Mouse (Mus musculus): Measurements from ENCODE around the gene Dirc2.

Gene Dirc2

GRCm38 (mm10) chr16:35772598-35772997 is 3.4 kb upstream of the Dirc2 start:
- CTCF ChIA-PET: no interaction called here

- CTCF ChIA-PET: interaction anchor here (0.6 kb wide), 1 partner anchor 316 kb away, joined by 3 read pairs; no protein-coding TSS in a partner anchor
Observed at GRCm38 (mm10) chr16:35771606-35772005, 2.5 kb upstream of the Dirc2 start.

- CTCF ChIA-PET: interaction anchor here (0.6 kb wide), 1 partner anchor 316 kb away, joined by 3 read pairs; no protein-coding TSS in a partner anchor
Observed at GRCm38 (mm10) chr16:35771141-35771540, 2.0 kb upstream of the Dirc2 start.

DNA sequence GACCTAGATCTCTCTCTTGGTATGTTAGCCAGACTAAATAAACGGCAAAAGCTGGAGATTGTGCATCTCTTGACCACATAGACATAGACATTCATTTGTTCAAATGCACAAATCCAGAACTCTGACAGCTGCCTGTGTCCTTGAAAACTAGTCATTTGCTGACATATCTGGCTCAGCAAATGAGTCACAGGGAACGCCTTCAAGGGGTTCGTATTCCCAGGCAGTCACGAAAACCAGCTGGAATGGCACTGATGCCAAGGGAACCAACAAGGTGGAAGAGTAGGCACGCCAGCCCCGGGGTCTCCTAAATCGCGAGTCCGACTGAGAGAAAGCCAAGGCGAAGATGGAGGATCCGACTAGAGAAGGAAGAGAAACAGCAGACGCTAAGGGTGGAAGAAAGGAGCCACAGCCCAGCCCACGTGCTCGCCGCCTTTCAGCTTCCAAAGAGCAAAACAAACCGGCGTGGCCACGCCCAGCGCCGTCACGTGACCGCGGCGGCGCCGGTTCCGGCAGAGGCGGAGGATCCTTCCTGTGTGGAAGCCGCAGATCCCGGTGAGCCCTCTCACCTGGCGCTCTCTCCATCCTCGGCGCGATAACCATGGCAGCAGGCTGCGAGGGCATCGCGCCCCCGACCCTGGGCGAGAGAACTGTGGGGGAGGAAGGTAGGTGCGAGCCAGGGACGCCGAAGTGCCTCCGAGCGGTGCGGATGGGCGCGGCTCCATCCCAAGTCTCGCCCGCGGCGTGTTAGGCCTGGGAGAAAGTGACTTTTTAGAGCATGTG is 912 bp upstream of the Dirc2 start, which contains the start of gene Hspbap1:
TSS of gene Hspbap1 (plus strand) at position 498 of the 780 bp plus-strand sequence.
- CTCF ChIA-PET: no interaction called here

DNA sequence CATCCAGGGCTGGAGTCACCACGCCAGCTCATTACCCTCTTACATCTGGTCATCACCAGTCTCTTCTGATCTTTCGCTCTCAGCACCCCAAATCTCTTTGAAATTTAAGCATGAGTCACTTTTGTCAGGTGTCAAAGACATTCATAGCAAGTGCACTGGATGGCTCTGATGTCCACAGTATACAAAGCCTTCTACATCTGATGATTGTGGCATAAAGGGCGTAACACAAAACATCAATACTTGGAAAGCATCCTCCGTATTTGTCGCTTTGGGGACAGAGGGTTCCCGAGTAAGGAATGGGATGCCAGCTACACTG is 729 bp downstream of the Dirc2 start:
- CTCF ChIA-PET: no interaction called here

DNA sequence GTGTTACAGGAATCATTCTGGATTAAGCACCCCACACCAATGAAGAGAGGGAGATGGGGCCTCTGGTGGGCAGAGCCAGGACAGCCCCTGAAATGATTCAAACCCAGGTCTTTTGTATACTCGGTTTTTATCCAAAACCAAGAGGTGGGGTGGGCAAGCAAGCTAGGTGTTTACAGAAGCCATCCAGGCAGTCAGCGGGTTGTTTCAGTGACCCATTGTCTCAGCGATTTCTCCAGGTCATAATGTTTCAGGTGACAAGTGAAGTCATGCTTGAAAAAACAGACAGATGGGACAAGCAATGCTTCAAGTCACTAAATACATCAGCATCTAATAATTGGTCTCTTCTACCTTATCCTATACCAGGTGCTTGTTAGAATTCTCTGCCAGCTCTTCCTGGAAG is 2.8 kb downstream of the Dirc2 start:
- CTCF ChIA-PET: no interaction called here

DNA sequence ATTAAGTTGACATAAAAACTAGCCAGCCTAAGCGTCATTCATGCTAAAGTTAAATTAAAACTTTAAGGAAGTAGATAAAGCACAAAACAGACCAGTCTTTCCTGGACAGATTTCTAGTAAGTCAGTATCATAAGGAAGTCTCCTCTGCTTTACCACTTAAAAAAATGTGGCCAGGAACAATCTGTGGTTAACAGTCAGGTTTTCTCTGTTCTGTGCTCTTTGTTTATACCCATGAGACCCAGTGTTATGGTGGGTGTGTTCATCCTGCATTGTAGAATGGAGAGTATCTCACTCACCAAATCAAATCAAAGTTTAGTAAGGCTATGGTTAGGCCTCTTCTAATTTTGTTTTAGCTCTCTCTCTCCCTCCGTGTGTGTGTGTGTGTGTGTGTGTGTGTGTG is 3.7 kb downstream of the Dirc2 start:
- CTCF ChIA-PET: interaction anchor here (0.7 kb wide), 1 partner anchor 1074 kb away, joined by 4 read pairs; no protein-coding TSS in a partner anchor

DNA sequence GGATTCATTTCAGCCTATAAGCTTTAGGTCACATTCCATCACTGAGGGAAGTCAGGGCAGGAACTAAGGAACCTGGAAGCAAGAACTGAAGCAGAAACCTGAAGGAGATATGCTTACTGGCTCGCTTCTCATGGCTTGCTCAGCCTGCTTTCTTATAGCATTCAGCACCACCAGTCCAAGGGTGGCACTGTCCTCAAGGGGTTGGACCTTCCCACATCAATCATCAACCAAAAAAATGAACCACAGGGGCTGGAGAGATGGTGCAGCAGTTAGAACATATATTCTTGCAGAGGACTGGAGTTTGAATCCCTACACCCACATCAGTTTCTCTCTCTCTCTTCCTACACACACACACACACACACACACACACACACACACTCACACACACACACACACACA is 4.2 kb downstream of the Dirc2 start:
- CTCF ChIA-PET: interaction anchor here (0.7 kb wide), 1 partner anchor 1073 kb away, joined by 4 read pairs; no protein-coding TSS in a partner anchor

DNA sequence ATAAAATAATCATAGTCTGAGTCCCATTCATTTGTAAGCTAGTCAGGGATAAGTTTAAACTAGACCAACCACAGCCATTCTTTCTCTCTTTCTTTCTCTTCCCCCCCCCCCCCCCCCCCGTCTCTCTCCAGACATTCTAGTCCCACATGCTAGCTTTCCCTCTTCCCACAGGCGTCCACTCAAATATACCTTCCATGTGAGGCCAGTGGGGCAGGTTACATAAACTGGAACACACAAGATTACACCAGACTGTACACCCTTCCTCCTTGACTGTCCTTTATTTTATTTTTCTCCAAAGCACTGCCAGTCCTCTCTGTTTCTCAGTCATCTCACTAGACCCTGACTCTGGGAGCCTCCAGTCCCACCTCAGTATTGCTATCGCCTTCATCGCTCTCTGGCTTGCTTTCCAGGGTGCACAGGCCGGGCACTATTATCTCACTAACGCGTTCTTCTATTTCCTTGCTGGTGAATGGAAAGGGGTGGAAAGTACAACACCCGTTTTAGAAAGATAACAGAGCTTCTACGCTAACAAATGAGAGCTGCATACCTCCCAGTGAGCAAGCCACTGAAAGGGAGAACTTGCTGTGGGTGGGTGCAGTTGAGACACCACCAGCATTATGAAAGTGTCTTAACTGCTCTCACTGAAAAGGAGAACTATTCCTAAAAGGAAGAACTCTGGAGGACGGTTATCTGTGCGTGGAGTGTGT is 5.4 kb downstream of the Dirc2 start:
- CTCF ChIA-PET: no interaction called here

DNA sequence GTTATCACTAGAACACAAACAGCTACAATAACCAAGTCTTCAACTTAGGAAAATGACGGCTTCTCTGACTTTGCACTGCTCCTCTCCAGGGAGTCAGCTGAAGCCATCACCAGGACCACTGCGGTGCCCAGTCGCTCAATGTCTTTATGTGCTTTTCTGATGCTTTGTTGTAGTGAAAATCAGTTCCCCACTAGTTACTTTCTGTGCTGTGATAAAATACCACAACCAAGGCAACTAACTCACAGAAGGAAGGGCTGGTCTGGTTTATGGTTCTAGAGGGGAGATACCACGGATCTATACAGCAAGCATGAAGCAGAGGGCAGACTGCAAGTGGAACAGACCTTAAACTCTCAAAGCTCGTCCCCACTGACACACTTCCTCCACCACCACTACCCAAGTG is 9.8 kb downstream of the Dirc2 start:
- CTCF ChIA-PET: interaction anchor here (0.6 kb wide), 1 partner anchor 61 kb away, joined by 3 read pairs; no protein-coding TSS in a partner anchor

GRCm38 (mm10) chr16:35756697-35757096 is 12.5 kb downstream of the Dirc2 start:
- CTCF ChIA-PET: no interaction called here

- CTCF ChIA-PET: interaction anchor here (0.6 kb wide), 1 partner anchor 141 kb away, joined by 3 read pairs; no protein-coding TSS in a partner anchor
Observed at GRCm38 (mm10) chr16:35755502-35756334, 13.4 kb downstream of the Dirc2 start.

DNA sequence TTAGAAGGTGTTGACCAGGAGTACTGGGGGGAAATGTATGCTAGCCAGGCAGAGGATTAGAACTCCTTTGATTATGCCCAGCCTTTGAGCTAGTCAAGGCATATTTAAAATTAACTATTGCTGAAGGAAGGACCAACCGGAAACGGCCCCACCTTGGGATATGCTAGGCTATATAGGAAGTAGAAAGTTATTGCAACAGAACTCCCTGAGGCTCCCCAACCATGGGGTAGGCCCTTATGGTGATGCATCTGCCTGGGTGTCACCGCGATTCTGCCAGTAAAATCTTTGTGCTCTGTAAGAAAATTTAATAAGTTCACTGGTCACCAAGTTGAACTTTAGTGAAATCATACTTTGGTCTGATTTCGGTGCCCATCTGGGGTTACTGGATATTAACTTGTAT is 15.2 kb downstream of the Dirc2 start:
- CTCF ChIA-PET: no interaction called here

DNA sequence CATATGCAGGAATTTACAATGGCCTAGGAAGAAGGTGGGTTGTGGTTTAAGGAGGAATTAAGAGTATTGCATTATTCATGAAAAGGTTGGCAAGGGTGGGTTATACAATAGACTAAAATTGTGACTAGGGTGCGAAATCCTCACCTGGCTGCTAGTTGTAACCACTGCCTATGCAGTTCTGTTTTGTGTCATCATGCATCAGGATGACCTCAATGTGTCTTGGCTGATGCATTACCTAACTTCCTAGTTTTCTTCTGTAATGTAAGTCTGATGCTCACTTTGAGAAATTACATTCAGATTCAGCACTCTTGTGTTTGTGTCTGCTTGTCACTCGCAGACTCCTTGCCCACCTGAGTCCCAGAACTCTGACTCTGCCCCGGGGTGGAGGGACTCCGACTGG is 17.3 kb downstream of the Dirc2 start:
- CTCF ChIA-PET: no interaction called here

DNA sequence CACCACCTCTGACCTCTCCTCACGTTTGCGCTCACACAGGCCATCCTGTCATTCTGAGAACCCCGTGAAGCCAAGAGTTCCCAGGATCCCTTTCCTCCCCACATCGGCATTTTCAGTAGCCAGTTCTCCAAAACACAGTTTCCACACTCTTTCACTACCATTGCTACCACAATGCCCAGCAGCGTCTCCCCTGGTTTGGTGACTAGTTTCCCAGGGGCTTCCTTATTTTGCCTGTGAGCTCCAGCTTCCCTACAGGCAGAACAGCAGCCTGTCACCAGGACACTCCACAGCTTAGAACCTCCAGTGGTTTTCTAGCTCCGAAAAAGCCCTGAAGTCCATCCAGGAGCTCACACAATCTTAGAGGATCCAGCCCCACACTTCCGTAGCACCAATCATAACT is 19.8 kb downstream of the Dirc2 start:
- CTCF ChIA-PET: no interaction called here

DNA sequence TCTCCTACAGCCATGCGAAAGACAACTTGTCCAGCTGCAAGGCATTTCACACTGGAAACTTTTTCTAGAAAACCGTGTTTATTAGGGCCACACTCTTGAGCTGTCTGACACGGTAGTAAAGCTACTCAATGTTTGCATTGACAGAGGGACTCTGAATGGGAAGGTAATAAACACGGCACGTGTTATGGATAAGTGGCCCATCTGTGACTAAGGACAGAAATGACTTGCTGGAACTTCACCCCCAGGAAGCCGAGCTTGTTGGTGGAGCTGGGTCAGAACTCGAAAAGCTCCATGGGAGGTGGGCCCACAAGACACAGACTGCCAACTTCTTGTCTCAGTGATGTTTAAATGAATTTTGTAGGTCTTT is 20.9 kb downstream of the Dirc2 start:
- CTCF ChIA-PET: no interaction called here

GRCm38 (mm10) chr16:35747417-35748236 is 21.5 kb downstream of the Dirc2 start:
- CTCF ChIA-PET: no interaction called here

- CTCF ChIA-PET: interaction anchor here (0.5 kb wide), 1 partner anchor 9 kb away, joined by 3 read pairs; no protein-coding TSS in a partner anchor
Observed at GRCm38 (mm10) chr16:35742251-35742937, 26.8 kb downstream of the Dirc2 start.

GRCm38 (mm10) chr16:35741621-35742020 is 27.5 kb downstream of the Dirc2 start:
- CTCF ChIA-PET: no interaction called here

- CTCF ChIA-PET: no interaction called here
Observed at GRCm38 (mm10) chr16:35740943-35741342, 28.2 kb downstream of the Dirc2 start.

DNA sequence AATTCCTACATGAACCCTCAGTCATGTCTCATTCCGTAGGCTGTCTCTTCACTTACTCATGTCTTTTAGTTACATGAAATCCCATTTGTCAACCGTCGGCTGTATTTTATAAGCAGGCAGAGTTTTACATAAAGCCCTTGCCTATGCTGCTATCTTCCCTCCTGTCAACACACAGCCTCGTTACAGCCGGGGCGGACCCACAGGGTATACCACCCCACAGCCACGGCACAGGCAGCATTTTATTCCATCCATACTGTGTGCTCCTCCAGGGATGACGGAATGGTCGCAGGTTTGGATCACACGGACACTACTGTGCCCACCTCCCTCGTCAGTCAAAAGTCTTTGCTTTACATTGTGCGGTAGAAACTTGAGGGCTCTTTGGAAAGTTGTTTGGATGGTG is 28.8 kb downstream of the Dirc2 start:
- CTCF ChIA-PET: no interaction called here
